Mouse (Mus musculus) olfactory bulb, adult 2 months (tissue): ENCODE results near the gene Tenm4. TPM values are rescaled to one million over a fixed set of nuclear protein-coding genes. Genes with fewer than 3 reads are reported as not detected.

ENCODE experiments used
- H3K27ac ChIP-seq: fragments of 200-500 bp; 2 replicates; pipeline ENCODE4 v1.5.1; 2012; ENCODE audit warnings: low read depth, low read length; ENCODE audit not compliant: insufficient read depth
- H3K4me1 ChIP-seq: fragments of 200-500 bp; 2 replicates; pipeline ENCODE4 v1.6.1; 2012; ENCODE audit warnings: low read length; ENCODE audit not compliant: control insufficient read depth, insufficient read depth
- H3K4me3 ChIP-seq: fragments of 200-500 bp; 2 replicates; pipeline ENCODE4 v1.5.1; 2012; ENCODE audit warnings: mild to moderate bottlenecking, low read depth, low read length, moderate library complexity; ENCODE audit not compliant: insufficient read depth
- CTCF ChIP-seq: fragments of 200-500 bp; IDR thresholded peaks from 2 replicates; pipeline ENCODE4 v1.5.1; 2012; ENCODE audit warnings: low read depth, mild to moderate bottlenecking, low read length, moderate library complexity; ENCODE audit not compliant: insufficient read depth
- POLR2A ChIP-seq: fragments of 200-500 bp; IDR thresholded peaks from 2 replicates; pipeline ENCODE4 v1.6.1; 2012; ENCODE audit warnings: mild to moderate bottlenecking, low read depth, low read length, moderate library complexity; ENCODE audit not compliant: insufficient read depth
- WGBS: fragments of 180-500 bp; shearing (Covaris S2); methylation state at CpG from one replicate; pipeline ENCODE4 v1.1.7; 2018; 5-methylcytosine and 5-hydroxymethylcytosine counted together
- polyA plus RNA-seq: library from polyadenylated mRNA; stranded (reverse); fragments of >200 nt; gene quantifications from 2 replicates; pipeline ENCODE4 v1.2.4, GENCODE M21; 2012; ENCODE audit warnings: low replicate concordance; ENCODE audit not compliant: missing spikeins, insufficient read depth, insufficient read length

The Tenm4 gene
- polyA plus RNA-seq, 1 experiment: not detected

- H3K4me1 ChIP-seq: peaks cover 5% of the 10 kb centered on the region; the same call in 1 of the 2 replicates
- no peak overlapping the region for H3K27ac ChIP-seq
- WGBS: 93% methylated on average over 8 of the region's 8 CpGs
- no peak for TF ChIP-seq POLR2A
- no peak for TF ChIP-seq CTCF
- no peak overlapping the region for H3K4me3 ChIP-seq
Observed at GRCm38 (mm10) chr7:96701097-96701845, 530.2 kb downstream of the Tenm4 start.

GRCm38 (mm10) chr7:96703958-96704357, 532.9 kb downstream of the Tenm4 start:
- TF ChIP-seq CTCF (no peak), POLR2A (no peak)
- H3K4me1 ChIP-seq: peaks cover 5% of the 10 kb centered on the region; the same call in 1 of the 2 replicates
- WGBS: 82% methylated on average over 16 of the region's 16 CpGs
- no peak overlapping the region for H3K4me3 ChIP-seq
- H3K27ac ChIP-seq: no peak overlapping the region

GRCm38 (mm10) chr7:96705307-96706129, 534.5 kb downstream of the Tenm4 start:
- Histone ChIP-seq H3K4me1 (peaks cover 11% of the 10 kb centered on the region), H3K27ac (no peak overlapping the region), H3K4me3 (no peak overlapping the region)
- TF ChIP-seq CTCF: no peak
- TF ChIP-seq POLR2A: no peak
- WGBS: 91% methylated on average over 8 of the region's 8 CpGs

GRCm38 (mm10) chr7:96706531-96706930, 535.5 kb downstream of the Tenm4 start:
- WGBS: 96% methylated on average over 7 of the region's 7 CpGs
- Histone ChIP-seq H3K27ac (no peak overlapping the region), H3K4me1 (peaks cover 18% of the 10 kb centered on the region), H3K4me3 (no peak overlapping the region)
- no peak for TF ChIP-seq CTCF
- no peak for TF ChIP-seq POLR2A

GRCm38 (mm10) chr7:96707112-96707511, 536.1 kb downstream of the Tenm4 start:
- Histone ChIP-seq H3K4me1 (peaks cover 21% of the 10 kb centered on the region), H3K4me3 (no peak overlapping the region), H3K27ac (no peak overlapping the region)
- TF ChIP-seq CTCF (no peak), POLR2A (no peak)
- WGBS: 86% methylated on average over 2 of the region's 2 CpGs

- 0 out of 2 replicates have a peak overlapping the region, but pooled peaks have one; percentile 29 for H3K27ac ChIP-seq
Observed at GRCm38 (mm10) chr7:96708071-96708470, 537.0 kb downstream of the Tenm4 start.

GRCm38 (mm10) chr7:96708561-96708960, 537.5 kb downstream of the Tenm4 start:
- no peak overlapping the region for H3K4me3 ChIP-seq
- H3K4me1 ChIP-seq: peaks cover 17% of the 10 kb centered on the region
- H3K27ac ChIP-seq: no peak overlapping the region
- TF ChIP-seq CTCF: no peak
- TF ChIP-seq POLR2A: no peak
- WGBS: 71% methylated on average over 5 of the region's 5 CpGs

More at GRCm38 (mm10) chr7:96708071-96708470, 537.0 kb downstream of the Tenm4 start:
- peaks cover 18% of the 10 kb centered on the region for H3K4me1 ChIP-seq
- WGBS: 31% methylated on average over 5 of the region's 5 CpGs
- no peak for TF ChIP-seq CTCF
- no peak for TF ChIP-seq POLR2A
- no peak overlapping the region for H3K4me3 ChIP-seq

GRCm38 (mm10) chr7:96708968-96709367, 537.9 kb downstream of the Tenm4 start:
- WGBS: 68% methylated on average over 8 of the region's 8 CpGs
- Histone ChIP-seq H3K4me1 (peaks cover 16% of the 10 kb centered on the region), H3K27ac (no peak overlapping the region), H3K4me3 (no peak overlapping the region)
- TF ChIP-seq POLR2A: no peak
- no peak for TF ChIP-seq CTCF

GRCm38 (mm10) chr7:96709891-96710290, 538.8 kb downstream of the Tenm4 start:
- 86% methylated on average over 4 of the region's 4 CpGs for WGBS
- H3K4me3 ChIP-seq: no peak overlapping the region
- peaks cover 16% of the 10 kb centered on the region for H3K4me1 ChIP-seq
- peak overlapping the region; percentile 72 for H3K27ac ChIP-seq
- TF ChIP-seq POLR2A (no peak), CTCF (no peak)
